Mouse (Mus musculus) MEL (cell line): ENCODE measurements at regions not wholly inside any gene's neighbourhood (a gene's known extent, or its start where the extent isn't known, plus 50 kb on each side); places are given as distances from the start of the nearest gene placed in this dataset.

ENCODE experiments used
- CTCF ChIP-seq, 3 experiments: IDR thresholded peaks in 2 of 3; conservative IDR thresholded peaks in 1 of 3; 2 replicates each; pipeline ENCODE4 v1.5.1; 2011 to 2012; ENCODE audit warnings: low read length in 3 of 3, low read depth in 2 of 3, mild to moderate bottlenecking in 2 of 3, improper control_type of control experiment in 1 of 3, inconsistent platforms in 1 of 3, mixed read lengths in 1 of 3, moderate library complexity in 1 of 3; ENCODE audit not compliant: control insufficient read depth in 1 of 3, insufficient read depth in 1 of 3, poor library complexity in 1 of 3, severe bottlenecking in 1 of 3
- MAX ChIP-seq: IDR thresholded peaks from 2 replicates; pipeline ENCODE4 v1.6.1; 2011; ENCODE audit warnings: low read length, improper control_type of control experiment
- POLR2A ChIP-seq, 2 experiments: IDR thresholded peaks; 2 replicates each; pipeline ENCODE4 v1.6.1; 2011 to 2012; ENCODE audit warnings: low read length in 2 of 2, mild to moderate bottlenecking in 2 of 2, control low read depth in 1 of 2, improper control_type of control experiment in 1 of 2, low read depth in 1 of 2, moderate library complexity in 1 of 2; ENCODE audit not compliant: control insufficient read depth in 1 of 2, insufficient read depth in 1 of 2, poor library complexity in 1 of 2
- USF1 ChIP-seq: IDR thresholded peaks from 2 replicates; pipeline ENCODE4 v1.6.1; 2014; ENCODE audit warnings: low read depth, mild to moderate bottlenecking, inconsistent platforms, low read length, improper control_type of control experiment, moderate library complexity
- ZMIZ1 ChIP-seq: IDR thresholded peaks from 2 replicates; pipeline ENCODE4 v1.6.1; 2012; ENCODE audit warnings: low read depth, mild to moderate bottlenecking, inconsistent platforms, low read length, improper control_type of control experiment, moderate library complexity

GRCm38 (mm10) chr1:193543284-193543683, 173.2 kb upstream of the Camk1g start:
- TF ChIP-seq ZMIZ1 (no peak), CTCF (IDR thresholded peaks at IDR 0.05 in 2 of 3, conservative IDR thresholded peaks at IDR 0.05 in 1 of 3; ENCODE audit: control insufficient read depth in 1 of 3, insufficient read depth in 1 of 3, low read depth in 2 of 3, low read length in 3 of 3, poor library complexity in 1 of 3, severe bottlenecking in 1 of 3) (no peak), MAX (no peak), POLR2A (IDR thresholded peaks at IDR 0.05; ENCODE audit: control insufficient read depth in 1 of 2, insufficient read depth in 1 of 2, low read depth in 1 of 2, low read length in 2 of 2, poor library complexity in 1 of 2) (no peak), USF1 (no peak)
